Mouse (Mus musculus) regulatory T cell (primary cell): Measurements from ENCODE around the gene Frs2.

Experiments
- in situ Hi-C: fragments of 300-600 bp; cut with MboI, MseI; formaldehyde crosslinking; loops from one replicate; pipeline ENCODE4 v1.15.1; 2025; ENCODE audit warnings: high pct_unique_total_duplicates

The Frs2 gene

DNA sequence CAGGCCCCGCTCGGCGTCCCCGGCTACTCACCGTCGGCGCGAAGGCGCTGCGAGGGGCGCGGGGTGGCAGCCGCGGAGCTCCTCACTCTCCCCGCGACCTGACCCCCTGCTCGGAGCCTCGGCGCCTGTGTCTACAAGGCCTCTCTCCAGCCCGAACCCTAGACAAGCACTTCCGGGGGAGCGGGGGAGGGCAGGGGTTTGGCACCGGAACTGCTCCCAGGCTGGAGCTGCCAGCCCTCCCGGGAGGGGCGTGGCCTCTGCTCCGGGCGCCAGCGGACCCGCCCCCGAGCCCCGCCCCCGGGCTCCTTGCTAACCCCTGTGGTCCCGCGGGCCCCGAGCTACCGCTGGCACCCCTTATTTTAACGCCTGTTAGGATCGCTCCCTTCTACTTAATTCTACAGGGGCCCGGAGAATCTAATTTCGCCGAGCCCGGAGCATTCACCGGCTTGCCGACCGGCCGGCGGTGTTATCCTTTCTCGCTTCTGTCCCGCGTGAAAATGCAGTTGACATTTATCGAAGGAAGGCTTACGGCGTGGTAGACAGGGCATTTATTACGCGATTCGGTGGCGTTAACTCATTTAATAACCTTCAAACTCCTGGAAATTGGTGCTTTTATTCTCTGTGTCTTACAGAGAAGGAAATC is at the start of gene Frs2:
TSS of gene Frs2 (minus strand) at position 174 of the 643 bp plus-strand sequence.
- in situ Hi-C loops, result no loop called here

DNA sequence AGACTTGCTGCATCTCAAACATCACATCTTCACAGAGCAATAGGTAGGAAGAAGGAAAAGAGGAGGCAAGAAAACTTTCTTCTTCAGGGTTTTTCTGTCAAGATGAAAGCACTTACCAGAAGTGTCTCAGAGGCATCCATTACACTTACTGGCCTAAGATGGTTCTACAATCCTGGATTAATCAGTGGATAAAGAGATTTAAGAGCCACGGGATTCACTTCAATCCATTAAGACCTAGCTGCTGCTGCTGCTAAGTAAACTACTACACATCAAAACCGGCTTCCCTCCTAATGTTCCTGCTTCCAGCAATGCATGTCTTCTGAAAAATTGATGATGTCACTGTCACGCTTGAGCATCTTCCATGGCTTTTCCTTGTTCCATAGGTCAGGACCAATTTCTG is 48.4 kb upstream of the Frs2 start:
- in situ Hi-C loops, result no loop called here

DNA sequence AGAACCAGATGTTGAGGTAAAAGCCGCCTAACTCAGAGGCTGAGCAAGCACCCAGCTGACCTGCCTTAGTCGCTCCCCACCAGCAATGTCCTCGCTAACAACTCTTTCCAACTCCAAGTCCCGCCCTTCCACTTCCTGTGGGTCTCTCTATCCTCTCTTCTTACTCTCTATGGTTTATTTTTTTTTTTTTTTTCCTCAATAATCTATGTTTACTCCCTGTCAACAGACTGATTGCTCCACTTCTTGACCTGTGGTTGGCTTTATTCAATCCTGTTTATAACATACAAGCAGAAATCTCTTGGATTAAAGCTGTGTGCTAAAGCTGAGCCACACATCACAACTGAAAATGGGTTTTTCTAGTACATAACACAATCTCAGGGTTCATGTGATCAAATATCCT is 47.4 kb upstream of the Frs2 start:
- in situ Hi-C loops, result no loop called here

DNA sequence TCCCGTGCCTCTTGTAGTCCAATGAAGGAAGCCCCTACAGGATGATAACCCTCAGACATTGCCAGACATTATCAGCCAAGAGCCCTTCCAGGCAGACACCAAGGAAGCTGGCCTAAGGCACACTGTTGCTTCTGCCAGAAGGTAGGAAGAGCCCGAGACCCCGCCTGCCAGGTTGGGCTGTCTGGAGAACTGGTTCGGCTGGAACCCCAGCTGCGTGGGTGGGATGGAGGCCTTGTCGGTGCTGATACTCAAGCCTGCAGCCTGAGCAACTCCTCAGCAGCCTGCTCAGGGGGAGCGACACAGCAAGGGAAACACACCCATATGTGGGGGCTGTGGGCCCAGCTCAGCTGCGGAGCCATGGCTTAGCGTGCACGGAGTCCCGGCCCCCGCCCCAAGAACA is 46.7 kb upstream of the Frs2 start:
- in situ Hi-C loops, result no loop called here

DNA sequence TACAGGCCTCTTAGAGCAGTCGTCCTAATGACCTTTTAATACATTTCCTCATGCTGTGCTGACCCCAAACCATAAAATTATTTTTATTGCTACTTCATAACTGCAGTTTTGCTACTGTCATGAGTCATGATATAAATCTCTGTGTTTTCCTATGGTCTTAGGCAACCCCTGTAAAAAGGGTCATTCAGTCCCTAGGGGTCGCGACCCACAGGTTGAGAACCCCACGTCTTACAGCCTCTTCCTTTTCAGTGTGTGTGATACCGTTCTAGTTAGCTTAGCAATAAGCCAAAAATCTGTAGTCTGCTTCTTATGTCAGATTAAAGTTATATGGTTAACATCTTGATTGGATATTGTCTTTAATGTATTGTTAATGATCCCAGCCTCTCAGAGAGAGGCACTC is 45.0 kb upstream of the Frs2 start:
- in situ Hi-C loops, result no loop called here

DNA sequence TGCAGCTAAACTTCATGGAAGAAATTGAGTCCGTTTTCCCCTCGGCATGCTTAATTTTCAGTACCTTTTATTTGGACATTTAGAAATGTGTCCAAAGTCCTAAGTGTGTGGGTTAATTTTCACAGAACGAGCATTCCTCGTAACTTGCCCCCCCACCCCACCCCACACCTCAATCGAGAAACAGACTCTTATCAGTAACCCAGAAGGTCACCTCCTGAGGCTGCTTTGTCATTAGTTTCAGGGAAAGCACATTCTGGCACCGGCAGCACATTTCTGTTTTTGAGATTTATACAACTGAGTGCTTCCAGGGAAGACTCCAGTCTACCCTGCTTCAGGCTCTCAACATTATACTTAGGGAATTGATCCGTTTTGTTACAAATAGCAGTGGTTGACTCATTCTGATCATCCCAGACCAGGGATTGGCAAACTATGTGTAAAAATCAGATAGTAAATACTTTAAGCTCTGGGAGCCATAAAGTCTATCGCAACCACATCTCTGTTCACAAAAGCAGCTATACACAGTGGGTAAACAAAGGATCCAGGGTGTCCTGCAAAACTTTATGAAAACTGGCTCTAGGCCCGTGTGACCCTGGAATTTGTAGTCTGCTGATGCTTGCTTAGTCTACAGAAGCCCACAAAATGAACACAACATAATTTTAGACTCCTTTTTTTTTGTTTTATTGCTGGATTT is 37.2 kb upstream of the Frs2 start:
- in situ Hi-C loops, result no loop called here

DNA sequence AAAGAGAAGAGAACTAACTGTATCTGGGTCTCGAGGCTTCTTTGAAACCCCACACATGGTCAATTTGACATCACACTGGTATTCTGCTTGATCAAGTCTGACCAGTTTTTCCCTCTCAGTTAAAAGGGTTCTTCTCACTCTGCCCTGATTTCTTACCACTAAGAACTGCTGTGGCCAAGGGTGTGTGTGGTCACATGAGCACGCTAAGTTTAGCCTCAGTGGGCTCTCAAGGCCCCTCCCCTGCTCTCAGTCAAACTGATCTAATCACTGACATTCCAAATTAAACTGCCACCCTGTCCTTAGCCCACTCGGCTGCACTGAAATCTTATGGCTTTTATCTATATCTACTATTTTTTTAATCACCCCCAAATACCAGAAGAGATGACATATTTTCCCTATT is 32.8 kb upstream of the Frs2 start:
- in situ Hi-C loops, result no loop called here

DNA sequence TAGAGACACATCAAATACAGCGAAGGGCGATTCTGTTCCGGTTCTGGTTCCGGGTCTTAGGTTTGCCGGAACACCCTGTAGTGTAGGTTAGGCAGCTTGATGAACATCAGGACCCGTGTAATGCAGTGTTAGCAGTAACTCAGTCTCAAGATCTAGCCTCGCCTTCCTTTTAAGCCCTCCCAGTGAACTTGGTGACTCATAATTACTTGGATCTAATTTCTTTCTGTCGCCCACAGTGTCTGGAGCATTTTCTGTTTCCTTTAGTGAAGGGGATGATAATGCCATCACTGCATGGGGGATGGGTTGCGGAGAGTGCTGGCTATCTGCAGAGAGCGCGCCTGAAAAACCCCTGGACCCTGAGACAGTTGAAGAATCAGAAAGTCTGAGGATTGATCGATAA is 26.3 kb upstream of the Frs2 start:
- in situ Hi-C loops, result no loop called here

DNA sequence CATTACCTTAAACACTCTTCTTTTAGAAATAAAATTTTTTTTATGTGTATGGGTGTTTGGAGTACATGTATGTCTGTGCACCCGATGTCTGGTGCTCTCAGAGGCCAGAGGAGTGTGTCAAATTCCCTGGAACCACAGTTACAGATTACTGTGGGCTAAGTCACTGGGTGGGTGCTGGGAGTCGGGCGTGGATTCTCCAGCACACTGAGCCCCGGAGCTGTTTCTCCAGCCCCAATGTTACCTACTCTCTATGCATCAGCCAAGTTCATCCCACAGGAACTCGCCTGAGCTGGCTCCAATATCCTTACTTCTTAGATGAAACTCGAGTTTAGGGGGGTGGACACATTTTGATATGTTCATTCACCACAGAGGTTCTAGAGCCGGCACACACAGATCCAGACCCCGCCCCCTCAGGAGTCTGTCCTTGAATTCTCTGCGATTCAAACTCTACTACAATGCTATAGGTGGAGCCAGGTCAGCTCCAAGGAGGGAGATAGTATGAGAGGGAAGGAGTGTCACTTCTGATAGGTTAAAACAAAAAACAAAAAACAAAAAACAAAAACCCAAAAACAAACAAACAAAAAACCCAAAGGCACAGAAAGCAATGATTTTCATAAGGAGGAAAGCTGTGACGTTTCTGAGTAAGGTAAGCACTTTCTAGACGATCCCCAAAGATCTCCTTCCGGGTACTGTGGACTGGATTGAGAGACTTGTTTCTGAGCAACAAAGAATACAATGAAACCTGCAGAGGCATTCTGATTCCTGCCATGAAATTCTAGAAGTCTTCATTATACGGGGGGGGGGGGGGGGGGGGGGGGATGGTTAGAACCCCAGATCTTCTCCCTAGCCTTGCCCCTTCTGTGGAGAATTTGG is 25.5 kb upstream of the Frs2 start:
- in situ Hi-C loops, result no loop called here

DNA sequence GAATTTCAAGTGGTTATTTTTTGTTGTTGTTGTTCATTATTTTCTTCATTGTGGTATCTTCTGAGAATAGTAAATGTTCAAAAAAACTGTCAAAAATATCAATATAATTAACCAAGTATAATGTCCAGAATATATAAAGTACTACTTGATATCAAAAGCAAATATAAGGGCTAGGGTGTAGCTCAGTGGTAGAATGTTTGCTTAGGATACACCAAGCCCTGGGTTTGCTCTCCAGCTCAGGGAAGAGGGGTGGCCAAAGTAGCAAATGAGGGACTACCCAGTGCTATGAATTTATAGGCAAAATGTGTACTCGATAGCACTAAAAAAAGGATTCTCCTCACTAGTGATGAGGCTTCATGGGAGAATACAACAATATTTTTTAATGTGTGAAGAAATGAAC is 24.8 kb upstream of the Frs2 start:
- in situ Hi-C loops, result no loop called here

DNA sequence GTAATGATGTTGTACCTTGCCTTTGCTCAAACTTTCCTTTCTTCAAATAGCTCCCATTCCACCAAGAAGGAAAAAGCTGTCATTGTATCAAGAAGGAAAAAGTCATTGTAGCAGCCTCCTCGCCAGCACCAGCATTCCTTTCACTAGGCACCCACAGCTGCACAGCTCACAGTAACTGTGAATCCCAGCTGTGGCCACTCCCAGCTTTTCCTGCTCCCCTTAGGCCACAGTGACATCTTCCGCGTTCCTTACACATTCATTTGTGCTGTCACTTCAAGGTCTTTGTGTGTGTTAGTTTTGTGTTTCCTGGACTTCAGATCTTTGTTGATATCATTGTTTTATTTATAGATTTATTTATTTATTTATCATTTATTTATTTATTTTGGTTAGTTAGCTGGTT is 23.7 kb upstream of the Frs2 start:
- in situ Hi-C loops, result no loop called here

DNA sequence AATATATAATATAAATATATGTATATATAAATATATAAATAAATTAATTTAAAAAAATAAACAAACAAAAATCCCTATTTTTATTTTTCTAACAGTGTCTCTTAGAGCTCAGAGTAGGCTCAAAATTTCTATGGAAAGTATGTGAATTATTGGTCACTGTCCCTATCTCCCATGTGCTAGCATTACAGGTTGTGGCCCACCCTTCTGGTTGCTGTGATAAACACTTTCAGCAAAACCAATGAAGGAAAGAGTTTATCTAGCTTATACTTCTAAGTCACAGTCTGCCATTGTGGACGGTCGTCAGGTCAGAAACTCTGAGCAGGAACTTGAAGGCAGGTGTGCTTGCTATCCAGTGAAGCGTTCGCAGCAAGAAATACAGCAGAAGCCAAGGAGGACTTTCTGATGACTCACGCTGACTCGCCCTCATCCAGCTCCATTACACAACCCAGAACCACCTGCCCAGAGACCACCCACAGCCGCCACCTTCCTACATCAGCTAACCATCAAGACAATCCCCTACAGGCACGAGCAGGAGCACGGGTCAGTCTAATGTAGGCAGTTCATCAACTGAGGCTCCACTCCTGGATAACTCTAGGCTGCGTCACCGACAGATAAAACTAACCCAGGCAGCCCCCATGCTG is 18.6 kb upstream of the Frs2 start:
- in situ Hi-C loops, result no loop called here

DNA sequence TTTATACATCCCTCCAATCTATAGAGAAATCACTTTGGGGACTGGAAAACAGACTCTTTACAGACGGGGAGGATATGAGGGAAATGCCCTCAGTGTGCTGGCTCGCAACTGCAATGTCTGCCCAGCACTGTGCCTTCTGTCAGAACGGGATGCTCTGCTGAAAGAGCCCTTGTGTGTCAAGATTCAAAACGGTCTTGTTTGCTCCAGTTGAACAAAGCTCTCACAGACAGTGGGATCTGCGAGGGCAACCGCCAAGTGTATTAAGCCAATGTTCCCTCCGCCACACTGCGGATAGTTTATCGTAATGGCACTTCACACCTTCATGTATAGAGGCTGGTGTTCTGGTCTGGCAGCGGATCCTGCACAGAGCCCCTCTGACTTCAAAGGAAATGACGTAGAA is 14.3 kb upstream of the Frs2 start:
- in situ Hi-C loops, result no loop called here

DNA sequence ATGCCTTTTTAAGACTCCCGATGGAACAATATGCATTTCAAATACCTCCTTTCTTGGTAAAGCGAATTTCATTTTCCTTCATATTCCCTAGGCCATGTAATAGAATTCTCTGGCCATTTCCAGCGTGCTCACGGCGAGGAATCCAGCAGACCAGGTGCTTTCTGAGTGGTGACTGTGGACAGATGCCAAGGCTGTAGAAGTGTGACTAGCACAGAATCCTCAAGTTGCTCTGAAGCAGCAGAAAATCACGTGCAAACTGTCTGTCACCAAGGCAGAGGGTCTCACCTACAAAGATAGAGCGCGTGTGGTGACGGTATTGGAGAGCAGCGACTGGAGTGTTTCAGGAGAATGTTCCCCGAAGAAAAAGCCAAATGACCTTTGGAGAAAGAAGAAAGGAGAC is 11.8 kb upstream of the Frs2 start:
- in situ Hi-C loops, result no loop called here

DNA sequence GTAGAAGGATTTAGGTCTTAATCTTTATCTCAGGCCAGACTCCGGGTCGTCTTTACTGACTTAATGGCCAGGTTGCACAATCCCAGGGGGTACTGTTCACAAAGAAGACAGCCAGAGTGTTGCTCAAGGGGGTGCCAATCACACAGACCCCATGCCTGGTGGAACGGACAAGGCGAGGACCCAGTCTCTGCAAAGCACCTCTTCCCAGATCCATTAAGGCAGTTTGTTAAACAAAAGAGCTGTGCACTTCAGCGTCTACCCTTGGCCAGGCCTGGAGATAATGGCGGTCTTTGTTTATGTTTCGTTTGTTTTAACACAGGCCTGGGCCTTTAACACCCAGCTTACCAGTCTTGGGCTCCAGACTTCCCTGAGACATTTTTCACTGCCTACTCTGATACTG is 3.9 kb upstream of the Frs2 start:
- in situ Hi-C loops, result no loop called here

DNA sequence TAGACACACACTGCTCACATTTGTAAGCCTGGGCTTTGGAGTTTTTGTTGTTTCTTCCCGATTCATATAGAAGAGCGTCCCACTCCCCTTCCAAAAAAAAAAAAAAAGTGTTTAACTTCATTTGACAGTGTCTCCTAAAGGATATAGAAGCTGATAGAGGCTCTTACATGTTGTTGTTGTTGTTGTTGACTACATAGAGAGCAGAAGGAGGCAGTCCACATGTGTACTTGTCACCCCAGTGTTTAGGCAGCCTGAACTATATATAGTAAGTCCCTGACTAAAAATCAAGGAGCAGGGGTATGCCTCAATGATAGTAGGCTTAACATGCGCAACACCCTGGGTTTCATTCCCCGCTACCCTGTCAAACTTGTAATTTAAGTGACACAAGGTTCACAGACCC is 3.3 kb upstream of the Frs2 start:
- in situ Hi-C loops, result no loop called here

DNA sequence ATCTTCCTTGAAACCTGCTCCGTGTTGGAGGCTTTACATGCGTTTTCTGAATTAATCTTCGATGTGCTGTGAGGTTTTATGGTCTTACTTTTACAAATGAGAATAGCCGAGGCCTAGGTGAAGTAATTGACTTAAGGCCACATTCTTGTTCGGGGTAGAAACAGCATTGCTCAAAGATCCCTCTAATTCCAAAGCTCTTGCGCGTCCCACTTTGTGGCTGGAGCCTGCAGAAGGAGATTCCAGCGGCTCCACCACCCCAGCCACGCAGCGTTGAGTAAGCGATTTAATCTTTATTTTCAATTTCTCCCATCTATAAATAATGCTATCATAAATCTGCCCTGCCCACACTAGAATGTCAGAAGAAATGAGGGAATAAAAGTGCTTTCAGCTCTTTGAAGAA is 2.9 kb upstream of the Frs2 start:
- in situ Hi-C loops, result no loop called here

DNA sequence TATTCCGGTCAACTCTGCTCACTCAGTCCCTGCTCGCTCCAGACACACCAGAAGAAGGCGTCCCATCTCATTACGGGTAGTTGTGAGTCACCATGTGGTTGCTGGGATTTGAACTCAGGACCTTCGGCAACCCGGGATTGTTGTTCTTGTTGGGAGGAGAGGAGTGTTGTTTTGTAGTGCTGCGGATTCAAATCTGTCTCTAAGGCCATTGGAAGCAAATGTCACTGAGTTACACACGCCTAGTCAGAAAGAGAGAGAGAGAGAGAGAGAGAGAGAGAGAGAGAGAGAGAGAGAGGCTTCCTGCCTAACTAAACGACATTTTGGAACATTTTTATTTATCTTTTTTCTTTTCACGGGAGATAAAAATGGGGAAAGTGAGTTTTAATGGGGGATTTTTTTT is 2.4 kb upstream of the Frs2 start:
- in situ Hi-C loops, result no loop called here

DNA sequence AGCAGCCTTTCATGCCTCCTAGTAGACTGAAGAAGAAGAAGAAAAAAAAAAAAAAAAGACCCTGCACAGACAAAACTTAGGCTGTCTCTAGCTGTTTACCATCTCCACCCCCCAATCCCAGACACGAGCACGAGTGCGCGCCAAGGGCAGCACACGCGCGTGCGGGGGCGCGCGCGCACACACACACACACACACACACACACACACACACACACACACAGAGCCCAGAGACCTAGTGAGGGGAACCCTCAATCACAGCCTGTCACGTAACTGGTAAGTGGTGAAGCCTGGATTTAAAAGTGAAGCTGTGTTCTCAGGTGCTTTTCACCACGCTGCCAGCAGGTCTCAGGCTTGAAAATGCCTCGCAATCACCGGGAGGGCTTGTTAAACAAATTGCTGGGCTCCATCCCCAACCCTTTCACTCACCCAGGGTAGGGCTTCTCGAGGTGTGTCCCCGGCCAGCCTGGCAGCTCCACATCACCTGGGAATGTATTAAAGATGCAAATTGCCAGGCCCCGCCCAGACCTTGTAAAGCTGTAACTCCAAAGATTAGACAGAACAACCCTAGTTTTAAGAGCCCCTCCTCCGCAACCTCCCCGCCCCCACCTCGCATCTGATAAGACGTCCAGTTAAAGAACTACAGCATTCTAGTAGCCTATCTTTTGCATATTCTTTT is 1.7 kb upstream of the Frs2 start:
- in situ Hi-C loops, result no loop called here

DNA sequence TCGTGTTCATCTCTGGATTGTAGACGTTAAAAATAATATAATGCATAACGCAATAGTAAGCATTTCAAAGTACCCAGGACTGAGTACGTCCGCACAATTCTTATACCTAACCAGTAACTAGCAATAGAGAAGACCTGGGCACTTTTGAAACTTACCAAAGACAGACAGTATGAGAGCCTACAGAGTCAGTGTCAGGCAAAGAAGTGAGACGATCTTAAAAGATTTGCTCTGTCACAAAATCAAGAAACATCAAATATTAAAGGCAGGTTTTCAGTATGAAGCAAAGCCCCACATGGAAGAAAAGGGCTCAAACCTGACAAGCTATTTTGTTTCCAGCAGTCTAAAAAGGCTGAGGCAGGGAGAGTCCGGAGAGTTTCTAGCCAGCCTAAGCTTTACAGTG is 907 bp upstream of the Frs2 start:
- in situ Hi-C loops, result no loop called here

DNA sequence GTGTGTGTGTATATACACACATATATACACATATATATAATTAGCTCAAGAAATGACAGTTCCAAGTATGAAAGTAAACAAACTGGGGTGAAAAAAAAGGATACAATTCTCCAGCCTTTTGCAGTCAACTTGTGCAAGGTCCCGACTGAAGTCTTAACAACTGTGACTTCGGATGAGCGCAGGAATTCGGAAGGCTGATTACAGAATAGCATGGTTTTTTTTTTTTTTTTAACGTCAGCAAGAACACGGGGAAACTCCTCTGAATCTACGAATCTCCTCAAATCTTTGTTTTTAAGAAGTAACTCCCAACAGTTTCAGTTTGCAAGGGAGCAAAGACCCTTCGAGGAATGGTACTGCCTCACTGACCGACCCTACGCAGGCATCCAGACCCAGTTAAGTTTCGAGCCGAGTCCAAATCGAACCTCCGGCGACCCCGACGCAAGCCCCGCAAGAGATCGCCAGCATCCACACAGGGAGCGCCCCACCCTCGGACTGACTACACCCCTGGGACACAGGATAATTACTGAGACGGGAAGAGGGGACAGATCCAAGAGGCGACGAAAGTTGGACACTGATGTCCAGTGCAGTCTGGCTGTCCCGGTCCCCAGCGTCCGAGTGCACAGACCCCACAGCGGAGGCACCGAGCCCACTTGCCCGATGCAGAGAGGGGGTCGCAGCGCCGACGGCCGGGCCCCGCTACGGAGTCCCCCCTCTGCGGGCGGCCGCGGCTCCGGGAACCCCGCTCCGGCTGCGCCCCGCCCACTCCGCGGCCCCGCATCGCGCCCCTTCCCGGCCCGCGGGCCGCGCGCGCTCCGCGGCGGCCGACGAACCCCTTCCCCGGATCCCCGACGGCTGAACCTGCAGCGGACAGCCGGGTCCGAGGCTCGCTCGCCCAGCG is 622 bp downstream of the Frs2 start:
- in situ Hi-C loops, result no loop called here
